Mouse (Mus musculus) myocyte (in vitro differentiated cells): Measurements from ENCODE around the gene Gm11084.
"Not testable (repeated sequence)": the region's sequence is repeated elsewhere in the genome, so short reads cannot be mapped to it uniquely, and the experiment has no call there.

Source experiments
- CEBPB ChIP-seq: IDR thresholded peaks from 2 replicates; pipeline ENCODE4 v1.6.1; 2011; ENCODE audit warnings: mild to moderate bottlenecking, moderate library complexity; ENCODE audit not compliant: poor library complexity, insufficient read depth, severe bottlenecking
- MYOG ChIP-seq, 3 experiments: IDR thresholded peaks; one replicate each; pipeline ENCODE4 v1.6.1; 2011; ENCODE audit warnings: control low read depth in 2 of 3, low read depth in 2 of 3, mild to moderate bottlenecking in 2 of 3; ENCODE audit not compliant: insufficient read length in 2 of 3, control insufficient read depth in 1 of 3, insufficient read depth in 1 of 3
- POLR2A ChIP-seq: IDR thresholded peaks from one replicate; pipeline ENCODE4 v1.6.1; 2011; ENCODE audit warnings: low read depth, mild to moderate bottlenecking, control low read depth, moderate library complexity; ENCODE audit not compliant: insufficient read length
- POLR2AphosphoS2 ChIP-seq: IDR thresholded peaks from one replicate; pipeline ENCODE4 v1.6.1; 2011; ENCODE audit warnings: low read depth, control low read depth; ENCODE audit not compliant: insufficient read length
- SRF ChIP-seq: IDR thresholded peaks from one replicate; pipeline ENCODE4 v1.6.1; 2011; ENCODE audit warnings: low read depth; ENCODE audit not compliant: control insufficient read depth, insufficient read length
- TCF12 ChIP-seq: IDR thresholded peaks from one replicate; pipeline ENCODE4 v1.6.1; 2011; ENCODE audit warnings: mild to moderate bottlenecking, control low read depth; ENCODE audit not compliant: poor library complexity, insufficient read depth, severe bottlenecking

DNA sequence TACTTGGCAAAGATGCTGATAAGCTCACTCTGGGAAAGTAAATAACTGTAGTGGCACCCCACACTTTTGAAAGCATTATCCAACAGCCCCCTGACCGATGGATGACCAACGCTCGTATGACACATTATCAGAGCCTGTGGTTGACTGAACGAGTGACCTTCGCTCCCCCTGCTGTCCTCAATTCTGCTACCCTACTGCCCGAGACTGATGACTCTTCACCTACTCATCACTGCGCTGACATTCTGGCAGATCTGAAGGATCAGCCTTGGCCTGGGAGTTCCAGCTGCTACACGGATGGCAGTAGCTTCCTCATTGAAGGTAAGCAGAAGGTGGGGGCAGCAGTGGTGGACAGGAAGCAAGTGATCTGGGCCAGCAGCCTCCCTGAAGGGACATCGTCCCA is 27.5 kb upstream of the Gm11084 start:
- TF ChIP-seq POLR2A; CEBPB; TCF12; POLR2AphosphoS2; SRF; MYOG (IDR thresholded peaks at IDR 0.05; ENCODE audit: control insufficient read depth in 1 of 3, insufficient read depth in 1 of 3, insufficient read length in 2 of 3, low read depth in 2 of 3): not testable (repeated sequence)
